Mouse (Mus musculus) hindbrain, embryonic 14.5 days (tissue): ENCODE results near the gene Lad1. TPM values are rescaled to one million over a fixed set of nuclear protein-coding genes. Genes with fewer than 3 reads are reported as not detected.
A peak's percentile ranks its signal among the peaks of the same experiment; 100 is the strongest.

Experiments
- ATAC-seq: fragments of 200-750 bp; cut with Nextera tagmentation; 2 replicates; pipeline ENCODE4 v1.8.0; 2017; ENCODE audit warnings: moderate number of reproducible peaks, mild to moderate bottlenecking, moderate TSS enrichment, moderate library complexity; ENCODE audit not compliant: low FRiP score
- DNase-seq: peaks from one replicate; pipeline ENCODE4 v3.0.0-alpha.2; 2015; ENCODE audit warnings: low spot score
- H3K27ac ChIP-seq: fragments of 300-500 bp; sonication (generic); 2 replicates; pipeline ENCODE4 v1.5.1; 2014; ENCODE audit warnings: mild to moderate bottlenecking, moderate library complexity
- H3K27me3 ChIP-seq: fragments of 300-500 bp; sonication (generic); 2 replicates; pipeline ENCODE4 v1.6.1; 2014; ENCODE audit warnings: mild to moderate bottlenecking, low read length, mixed read lengths; ENCODE audit not compliant: control insufficient read depth, insufficient read depth
- H3K36me3 ChIP-seq: fragments of 300-500 bp; sonication (generic); replicated peaks from 2 replicates; pipeline ENCODE4 v1.6.1; 2014; ENCODE audit not compliant: control insufficient read depth, insufficient read depth
- H3K4me1 ChIP-seq: fragments of 300-500 bp; sonication (generic); replicated peaks from 2 replicates; pipeline ENCODE4 v1.6.1; 2014; ENCODE audit warnings: antibody characterized with exemption, low read length, mixed read lengths; ENCODE audit not compliant: control insufficient read depth, insufficient read depth
- H3K4me2 ChIP-seq: fragments of 300-500 bp; sonication (generic); replicated peaks from 2 replicates; pipeline ENCODE4 v1.6.1; 2014; ENCODE audit warnings: mild to moderate bottlenecking, moderate library complexity
- H3K4me3 ChIP-seq: fragments of 300-500 bp; sonication (generic); replicated peaks from 2 replicates; pipeline ENCODE4 v1.5.1; 2014; ENCODE audit warnings: mild to moderate bottlenecking, low read length
- H3K9ac ChIP-seq: fragments of 300-500 bp; sonication (generic); 2 replicates; pipeline ENCODE4 v1.6.1; 2014
- H3K9me3 ChIP-seq: fragments of 300-500 bp; sonication (generic); 2 replicates; pipeline ENCODE4 v1.6.1; 2016; ENCODE audit warnings: low read length; ENCODE audit not compliant: control insufficient read depth
- WGBS: fragments of 180-500 bp; shearing (Covaris S2); extraction: QIAGEN DNeasy Blood & Tissue Kit; methylation state at CpG from one replicate; pipeline ENCODE4 v1.1.7; 2014; 5-methylcytosine and 5-hydroxymethylcytosine counted together
- polyA plus RNA-seq: library from polyadenylated mRNA; unstranded; fragments of >200 nt; fragmentation: Nextera tagmentation; extraction: Ambion mirVana; gene quantifications from 2 replicates; pipeline ENCODE4 v1.2.1, GENCODE M21; 2014

Lad1 gene
- polyA plus RNA-seq, 1 experiment from 2014 or later = 0.23 TPM

- Histone ChIP-seq H3K36me3 (no peaks in the 10 kb centered on the region), H3K4me1 (no peaks in the 10 kb centered on the region; the same call in 1 of the 2 replicates), H3K27me3 (no peaks in the 10 kb centered on the region), H3K9ac (no peak overlapping the region), H3K4me2 (no peak overlapping the region), H3K27ac (no peak overlapping the region), H3K4me3 (no peak overlapping the region), H3K9me3 (no peaks in the 10 kb centered on the region)
- ATAC-seq (peak; percentile 49; the same call in 1 of the 2 replicates), DNase-seq (no peak)
- WGBS = 76% methylated on average over 12 of the region's 12 CpGs
These were observed 32.5 kb downstream of the Lad1 start for GRCm38 (mm10) chr1:135850722-135851512.

DNA sequence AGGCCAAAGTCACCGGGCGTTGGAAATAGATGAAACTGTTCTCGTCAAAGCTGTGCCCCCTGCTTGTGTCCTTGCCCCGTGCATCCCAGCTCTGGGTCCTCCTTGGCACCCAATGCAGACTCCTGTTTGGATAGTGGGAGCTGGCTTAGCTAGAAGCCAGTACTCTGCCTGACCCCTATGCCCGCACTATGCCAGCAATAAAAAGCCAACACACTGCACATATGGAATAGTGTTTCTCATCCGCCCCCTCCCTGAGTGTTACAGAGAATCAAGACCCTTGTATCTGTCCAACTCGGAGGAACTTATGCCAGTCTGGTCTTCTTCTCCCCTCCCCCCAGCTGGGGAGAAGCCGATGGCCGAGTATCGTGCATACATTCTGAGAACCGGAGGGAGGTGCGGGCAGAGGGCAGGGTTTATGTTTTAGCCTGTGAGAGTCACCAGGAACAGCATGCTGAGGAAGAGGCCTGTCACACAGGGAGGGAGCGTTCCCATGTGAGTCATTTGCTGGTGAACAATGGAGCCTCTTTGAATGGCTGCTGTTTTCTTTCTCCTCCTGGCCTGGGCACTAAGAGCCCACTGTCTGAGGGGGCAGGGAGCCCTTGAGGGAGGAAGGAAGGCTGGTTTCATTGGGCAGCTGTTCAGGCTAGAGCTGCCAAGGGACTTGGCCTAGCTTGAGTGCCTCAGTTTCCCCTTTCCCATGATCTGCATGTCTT lies 33.8 kb downstream of the Lad1 start:
- DNase-seq (peak; percentile 31), ATAC-seq (peak; percentile 45; the same call in 1 of the 2 replicates)
- no peak overlapping the region for H3K4me3 ChIP-seq
- no peak overlapping the region for H3K27ac ChIP-seq
- no peaks in the 10 kb centered on the region; the same call in 1 of the 2 replicates for H3K4me1 ChIP-seq
- H3K9ac ChIP-seq = no peak overlapping the region
- no peaks in the 10 kb centered on the region for H3K9me3 ChIP-seq
- H3K27me3 ChIP-seq = no peaks in the 10 kb centered on the region
- no peaks in the 10 kb centered on the region for H3K36me3 ChIP-seq
- H3K4me2 ChIP-seq = no peak overlapping the region
- WGBS = 33% methylated on average over 13 of the region's 13 CpGs

- H3K9ac ChIP-seq = no peak overlapping the region
- no peak overlapping the region for H3K27ac ChIP-seq
- no peaks in the 10 kb centered on the region for H3K27me3 ChIP-seq
- ATAC-seq = no peak
- no peak for DNase-seq
- 97% methylated on average over 4 of the region's 4 CpGs for WGBS
- no peaks in the 10 kb centered on the region for H3K9me3 ChIP-seq
- H3K36me3 ChIP-seq = no peaks in the 10 kb centered on the region
- no peak overlapping the region for H3K4me3 ChIP-seq
- no peak overlapping the region for H3K4me2 ChIP-seq
- H3K4me1 ChIP-seq = no peaks in the 10 kb centered on the region; the same call in 1 of the 2 replicates
These were observed 34.8 kb downstream of the Lad1 start for GRCm38 (mm10) chr1:135853200-135853599.

DNA sequence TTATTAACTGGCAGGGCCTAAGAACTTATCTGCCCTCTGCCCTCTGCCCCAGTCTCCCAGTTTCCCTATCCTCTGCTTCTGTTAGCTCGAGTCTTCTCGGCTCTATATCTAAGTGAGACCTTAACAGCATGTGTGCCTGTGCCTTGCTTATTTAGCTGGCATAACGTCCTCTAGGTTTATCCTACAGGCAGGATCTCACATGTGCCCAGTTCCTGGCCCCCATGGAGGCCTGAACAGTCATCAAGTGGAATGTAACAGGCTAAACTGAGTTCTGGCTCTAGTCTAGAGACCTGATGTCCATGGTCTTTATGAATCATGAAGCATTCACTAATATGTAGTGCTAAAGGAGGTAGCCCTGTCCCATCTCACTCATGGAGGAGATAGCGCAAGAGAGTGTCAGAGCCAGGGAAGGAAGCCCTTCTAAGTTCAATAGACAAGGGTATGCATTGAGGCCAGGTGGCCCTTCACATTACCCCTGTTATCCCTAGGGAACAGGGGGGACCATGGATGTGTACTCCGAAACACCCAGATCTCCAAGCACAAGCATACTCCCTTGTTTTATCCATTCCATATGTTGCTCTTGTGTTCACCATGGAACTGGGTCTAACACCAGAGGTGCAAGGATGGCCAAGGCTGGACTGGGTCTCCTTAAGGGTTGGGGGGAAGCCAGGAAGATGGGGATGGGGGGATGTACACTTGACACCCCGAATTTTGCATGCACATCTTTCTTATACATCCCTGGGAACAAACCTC lies 36.4 kb downstream of the Lad1 start:
- Histone ChIP-seq H3K27me3 (no peaks in the 10 kb centered on the region), H3K4me1 (no peaks in the 10 kb centered on the region; the same call in 1 of the 2 replicates), H3K9me3 (no peaks in the 10 kb centered on the region), H3K4me2 (no peak overlapping the region), H3K27ac (no peak overlapping the region), H3K9ac (no peak overlapping the region), H3K36me3 (no peaks in the 10 kb centered on the region), H3K4me3 (no peak overlapping the region)
- no peak for ATAC-seq
- WGBS = 87% methylated on average over 6 of the region's 6 CpGs
- no peak for DNase-seq

- DNase-seq = no peak
- Histone ChIP-seq H3K9ac (no peak overlapping the region), H3K27ac (no peak overlapping the region)
These were observed 36.9 kb downstream of the Lad1 start for GRCm38 (mm10) chr1:135855344-135855687.

GRCm38 (mm10) chr1:135856070-135856469 lies 37.7 kb downstream of the Lad1 start:
- Histone ChIP-seq H3K4me2 (no peak overlapping the region), H3K9me3 (no peaks in the 10 kb centered on the region), H3K4me1 (no peaks in the 10 kb centered on the region; the same call in 1 of the 2 replicates), H3K27me3 (no peaks in the 10 kb centered on the region), H3K9ac (no peak overlapping the region), H3K4me3 (no peak overlapping the region), H3K27ac (no peak overlapping the region), H3K36me3 (no peaks in the 10 kb centered on the region)
- 66% methylated on average over 4 of the region's 4 CpGs for WGBS
- ATAC-seq (no peak), DNase-seq (no peak)

More at GRCm38 (mm10) chr1:135855344-135855687, 36.9 kb downstream of the Lad1 start:
- no peaks in the 10 kb centered on the region for H3K36me3 ChIP-seq
- H3K4me2 ChIP-seq = no peak overlapping the region
- 88% methylated on average over 1 of the region's 1 CpGs for WGBS
- H3K27me3 ChIP-seq = no peaks in the 10 kb centered on the region
- H3K4me1 ChIP-seq = no peaks in the 10 kb centered on the region; the same call in 1 of the 2 replicates
- no peak for ATAC-seq
- no peaks in the 10 kb centered on the region for H3K9me3 ChIP-seq
- no peak overlapping the region for H3K4me3 ChIP-seq

DNA sequence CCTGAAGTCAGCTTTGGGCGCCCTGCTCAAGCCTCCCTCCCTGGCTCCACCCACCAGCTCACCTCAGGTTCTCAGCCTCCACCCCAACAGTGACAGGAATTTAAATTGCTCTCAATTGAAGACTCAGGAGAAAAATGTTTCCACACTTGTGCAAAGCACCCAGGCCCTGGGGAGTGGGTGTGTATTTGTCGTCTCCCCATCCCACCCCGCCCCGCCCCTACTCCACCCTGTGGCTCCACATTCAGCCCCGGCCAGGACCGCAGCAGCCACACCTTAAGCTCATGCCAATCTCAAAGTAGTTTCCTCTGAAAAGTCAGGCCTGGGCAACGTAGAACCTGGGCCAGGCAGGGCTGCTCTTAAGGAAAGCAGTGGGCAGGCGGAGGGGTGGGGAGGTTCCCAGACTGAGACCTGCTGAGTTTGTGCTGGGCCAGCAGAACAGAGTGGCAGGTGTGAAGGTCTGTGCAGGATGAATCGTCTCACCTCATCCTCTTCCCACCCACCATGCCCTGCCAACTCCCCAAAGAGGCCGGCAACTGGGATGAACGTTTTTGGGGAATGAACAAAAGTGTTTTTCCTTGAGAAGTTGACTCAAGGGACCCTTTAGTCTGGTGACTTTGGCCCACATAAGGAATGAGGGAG lies 38.9 kb downstream of the Lad1 start:
- no peaks in the 10 kb centered on the region for H3K4me1 ChIP-seq
- H3K4me2 ChIP-seq = no peak overlapping the region
- H3K27ac ChIP-seq = no peak overlapping the region
- no peaks in the 10 kb centered on the region for H3K27me3 ChIP-seq
- DNase-seq = no peak
- H3K9ac ChIP-seq = no peak overlapping the region
- no peaks in the 10 kb centered on the region for H3K36me3 ChIP-seq
- H3K9me3 ChIP-seq = no peaks in the 10 kb centered on the region
- no peak for ATAC-seq
- 69% methylated on average over 11 of the region's 11 CpGs for WGBS
- H3K4me3 ChIP-seq = no peak overlapping the region

DNA sequence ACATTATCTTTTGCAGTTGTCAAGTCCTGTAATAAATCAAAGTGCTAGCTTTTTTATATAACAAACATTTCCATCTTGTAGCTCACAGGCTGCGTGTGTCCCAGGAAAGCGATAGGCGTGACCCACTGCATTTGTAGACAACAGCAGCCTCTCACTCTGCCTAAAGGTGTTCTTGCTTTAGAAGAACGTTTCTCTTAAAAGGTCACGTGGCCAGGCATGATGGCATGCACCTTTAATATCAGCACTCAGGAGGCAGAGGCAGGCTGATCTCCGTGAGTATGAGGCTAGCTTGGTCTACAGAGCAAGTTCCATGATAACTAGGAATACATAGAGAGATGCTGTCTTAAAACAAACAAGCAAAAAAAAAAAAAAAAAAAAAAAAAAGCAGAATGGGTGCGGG lies 40.1 kb downstream of the Lad1 start:
- DNase-seq (no peak), ATAC-seq (no peak)
- Histone ChIP-seq H3K9ac (no peak overlapping the region), H3K9me3 (no peaks in the 10 kb centered on the region), H3K4me2 (no peak overlapping the region), H3K27ac (no peak overlapping the region), H3K4me1 (no peaks in the 10 kb centered on the region), H3K4me3 (no peak overlapping the region), H3K36me3 (no peaks in the 10 kb centered on the region), H3K27me3 (no peaks in the 10 kb centered on the region)
- WGBS = 94% methylated on average over 7 of the region's 7 CpGs

GRCm38 (mm10) chr1:135861091-135861490 lies 42.7 kb downstream of the Lad1 start:
- no peak for DNase-seq
- no peak overlapping the region for H3K9ac ChIP-seq
- H3K4me1 ChIP-seq = no peaks in the 10 kb centered on the region
- no peak overlapping the region for H3K4me2 ChIP-seq
- H3K27ac ChIP-seq = no peak overlapping the region
- H3K36me3 ChIP-seq = no peaks in the 10 kb centered on the region
- ATAC-seq = no peak
- H3K4me3 ChIP-seq = no peak overlapping the region
- no peaks in the 10 kb centered on the region for H3K9me3 ChIP-seq
- no peaks in the 10 kb centered on the region for H3K27me3 ChIP-seq
- 74% methylated on average over 5 of the region's 5 CpGs for whole genome bisulfite sequencing
